Mouse (Mus musculus) heart, postnatal 0 days (tissue): ENCODE measurements at regions not wholly inside any gene's neighbourhood (a gene's known extent, or its start where the extent isn't known, plus 50 kb on each side); places are given as distances from the start of the nearest gene placed in this dataset.

Experiments used
- ATAC-seq: fragments of 200-750 bp; cut with Nextera tagmentation; 2 replicates; pipeline ENCODE4 v1.8.0; 2017; ENCODE audit warnings: low read depth, moderate number of reproducible peaks, moderate library complexity; ENCODE audit not compliant: insufficient read depth
- DNase-seq: peaks from one replicate; pipeline ENCODE4 v3.0.0-alpha.2; 2016; ENCODE audit warnings: low spot score
- H3K27ac ChIP-seq: fragments of 300-500 bp; sonication (generic); 2 replicates; pipeline ENCODE4 v1.5.1; 2014; ENCODE audit warnings: low read depth, mild to moderate bottlenecking
- H3K27me3 ChIP-seq: fragments of 300-500 bp; sonication (generic); 2 replicates; pipeline ENCODE4 v1.6.1; 2014; ENCODE audit warnings: low read length, mixed read lengths; ENCODE audit not compliant: control insufficient read depth, insufficient read depth
- H3K36me3 ChIP-seq: fragments of 300-500 bp; sonication (generic); replicated peaks from 2 replicates; pipeline ENCODE4 v1.6.1; 2014; ENCODE audit warnings: low read length, mixed read lengths; ENCODE audit not compliant: control insufficient read depth, insufficient read depth
- H3K4me1 ChIP-seq: fragments of 300-500 bp; sonication (generic); 2 replicates; pipeline ENCODE4 v1.6.1; 2014; ENCODE audit warnings: antibody characterized with exemption; ENCODE audit not compliant: control insufficient read depth, insufficient read depth
- H3K4me2 ChIP-seq: fragments of 300-500 bp; sonication (generic); 2 replicates; pipeline ENCODE4 v1.6.1; 2014; ENCODE audit warnings: low read depth, mild to moderate bottlenecking, low read length, moderate library complexity
- H3K4me3 ChIP-seq: fragments of 300-500 bp; sonication (generic); 2 replicates; pipeline ENCODE4 v1.5.1; 2014; ENCODE audit warnings: low read depth, low read length
- H3K9ac ChIP-seq: fragments of 300-500 bp; sonication (generic); replicated peaks from 2 replicates; pipeline ENCODE4 v1.6.1; 2014; ENCODE audit warnings: low read depth, low read length, mixed read lengths
- H3K9me3 ChIP-seq: fragments of 300-500 bp; sonication (generic); replicated peaks from 2 replicates; pipeline ENCODE4 v1.6.1; 2016; ENCODE audit warnings: low read length; ENCODE audit not compliant: control insufficient read depth
- CTCF ChIP-seq: IDR thresholded peaks from 2 replicates; pipeline ENCODE4 v1.5.1; 2016; ENCODE audit warnings: antibody characterized with exemption, control low read depth, low read depth
- EP300 ChIP-seq: IDR thresholded peaks from 2 replicates; pipeline ENCODE4 v1.6.1; 2016; ENCODE audit warnings: antibody characterized with exemption, low read depth
- whole genome bisulfite sequencing: fragments of 180-500 bp; shearing (Covaris S2); extraction: QIAGEN DNeasy Blood & Tissue Kit; methylation state at CpG from one replicate; pipeline ENCODE4 v1.1.7; 2014; 5-methylcytosine and 5-hydroxymethylcytosine counted together

DNA sequence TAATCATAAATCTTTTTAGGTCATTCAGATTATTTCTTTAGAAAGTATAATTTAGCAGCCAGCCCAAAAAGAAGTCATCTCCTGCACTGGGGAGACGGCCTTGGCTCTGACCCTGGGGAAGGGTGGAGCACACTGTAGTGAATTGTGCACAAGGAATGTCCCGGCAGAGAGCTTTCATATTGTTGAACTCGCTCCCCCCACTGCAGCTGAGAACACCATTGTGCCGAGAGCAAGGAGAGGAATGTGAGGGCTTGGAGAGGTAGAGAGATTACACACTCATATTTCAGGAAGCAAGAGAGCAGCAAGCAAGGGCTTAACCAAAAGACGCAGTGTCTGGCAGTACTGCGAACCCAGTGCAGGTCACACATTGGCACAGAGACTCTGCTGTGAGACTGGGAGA lies 216.8 kb downstream of the Zfp36l1 start:
- H3K4me2 ChIP-seq: no peak overlapping the region; the same call in 1 of the 2 replicates
- peak overlapping the region; percentile 90 for H3K27ac ChIP-seq
- H3K4me1 ChIP-seq: peaks cover 24% of the 10 kb centered on the region
- H3K36me3 ChIP-seq: no peaks in the 10 kb centered on the region
- WGBS: 7% methylated on average over 6 of the region's 6 CpGs
- 0 out of 2 replicates have a peak overlapping the region, but pooled peaks have one; percentile 6 for H3K9ac ChIP-seq
- H3K27me3 ChIP-seq: no peaks in the 10 kb centered on the region
- TF ChIP-seq CTCF (no peak), EP300 (peak; percentile 82)
- DNase-seq (peak; percentile 89), ATAC-seq (peak; percentile 88)
- H3K9me3 ChIP-seq: no peaks in the 10 kb centered on the region
- no peak overlapping the region for H3K4me3 ChIP-seq

DNA sequence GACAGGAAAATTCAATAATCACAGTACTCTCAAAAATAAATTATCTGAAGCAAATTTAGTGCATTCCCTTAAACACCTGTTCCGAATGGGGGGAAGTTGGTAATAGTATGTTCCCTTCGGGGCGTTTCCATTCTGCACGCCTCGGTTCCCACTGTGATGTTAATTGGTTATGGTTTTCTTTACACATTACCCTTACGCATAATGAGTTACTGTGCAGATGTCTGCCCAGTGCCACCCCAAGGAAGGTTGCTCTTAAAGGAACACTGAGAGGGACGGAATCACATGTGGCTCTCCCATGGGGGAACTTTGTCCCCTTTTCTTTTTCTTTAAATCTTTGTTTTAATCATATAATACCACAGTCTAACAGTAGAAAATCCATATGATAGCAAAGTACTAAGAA lies 217.5 kb downstream of the Zfp36l1 start:
- Histone ChIP-seq H3K36me3 (no peaks in the 10 kb centered on the region), H3K9ac (no peak overlapping the region), H3K4me1 (peaks cover 24% of the 10 kb centered on the region), H3K9me3 (no peaks in the 10 kb centered on the region), H3K27ac (peak overlapping the region; percentile 90), H3K4me2 (no peak overlapping the region), H3K27me3 (no peaks in the 10 kb centered on the region), H3K4me3 (no peak overlapping the region)
- DNase-seq: no peak
- no peak for TF ChIP-seq EP300
- TF ChIP-seq CTCF: no peak
- ATAC-seq: no peak
- WGBS: 83% methylated on average over 7 of the region's 7 CpGs

DNA sequence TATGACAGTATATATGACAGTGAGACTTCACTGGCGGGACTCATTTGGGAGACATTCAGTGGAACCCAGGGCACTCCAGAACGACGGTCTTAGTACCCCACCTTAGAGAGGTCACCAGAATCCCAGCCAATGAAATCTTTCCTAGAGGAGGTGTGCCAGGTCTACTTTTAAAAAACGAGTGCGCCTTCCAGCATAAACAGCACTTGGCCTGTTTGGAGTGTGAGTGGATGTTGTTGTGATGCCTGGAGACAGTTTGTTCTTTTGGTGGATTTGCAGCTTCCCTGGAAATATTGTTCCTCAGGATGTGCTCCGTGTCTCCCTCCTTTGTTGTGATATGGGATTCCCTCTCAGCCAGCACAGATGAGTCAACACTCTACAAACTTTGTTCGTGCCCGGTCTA lies 219.9 kb downstream of the Zfp36l1 start:
- Histone ChIP-seq H3K4me2 (no peak overlapping the region), H3K27me3 (no peaks in the 10 kb centered on the region), H3K36me3 (no peaks in the 10 kb centered on the region), H3K9ac (no peak overlapping the region), H3K4me3 (no peak overlapping the region), H3K9me3 (no peaks in the 10 kb centered on the region), H3K27ac (no peak overlapping the region), H3K4me1 (peaks cover 24% of the 10 kb centered on the region)
- no peak for ATAC-seq
- 78% methylated on average over 8 of the region's 8 CpGs for WGBS
- TF ChIP-seq EP300 (no peak), CTCF (no peak)
- no peak for DNase-seq

DNA sequence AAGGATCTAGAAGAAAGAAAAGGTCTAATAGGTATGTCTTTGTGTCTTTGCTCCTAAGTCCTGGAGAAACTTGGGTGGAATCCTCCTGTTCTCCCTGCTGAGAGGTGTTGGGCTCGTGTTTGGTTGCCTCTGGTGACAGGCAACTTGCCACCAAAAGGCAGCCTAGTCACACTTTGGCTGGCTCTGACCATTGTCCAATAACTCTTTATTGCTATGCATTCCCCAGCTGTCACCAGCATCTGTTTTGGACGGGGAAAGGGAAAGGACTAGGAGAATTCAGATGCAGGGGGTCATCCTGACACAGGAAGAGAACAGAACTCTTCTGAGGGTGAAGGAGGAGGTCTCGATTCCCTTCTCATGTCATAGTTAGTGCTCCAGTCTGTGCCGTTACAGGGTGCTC lies 220.9 kb downstream of the Zfp36l1 start:
- H3K4me2 ChIP-seq: no peak overlapping the region
- H3K36me3 ChIP-seq: no peaks in the 10 kb centered on the region
- no peak overlapping the region for H3K27ac ChIP-seq
- no peak overlapping the region for H3K9ac ChIP-seq
- 60% methylated on average over 4 of the region's 4 CpGs for WGBS
- no peak overlapping the region for H3K4me3 ChIP-seq
- no peaks in the 10 kb centered on the region for H3K9me3 ChIP-seq
- TF ChIP-seq EP300 (no peak), CTCF (no peak)
- peaks cover 33% of the 10 kb centered on the region for H3K4me1 ChIP-seq
- ATAC-seq (no peak), DNase-seq (no peak)
- no peaks in the 10 kb centered on the region for H3K27me3 ChIP-seq

DNA sequence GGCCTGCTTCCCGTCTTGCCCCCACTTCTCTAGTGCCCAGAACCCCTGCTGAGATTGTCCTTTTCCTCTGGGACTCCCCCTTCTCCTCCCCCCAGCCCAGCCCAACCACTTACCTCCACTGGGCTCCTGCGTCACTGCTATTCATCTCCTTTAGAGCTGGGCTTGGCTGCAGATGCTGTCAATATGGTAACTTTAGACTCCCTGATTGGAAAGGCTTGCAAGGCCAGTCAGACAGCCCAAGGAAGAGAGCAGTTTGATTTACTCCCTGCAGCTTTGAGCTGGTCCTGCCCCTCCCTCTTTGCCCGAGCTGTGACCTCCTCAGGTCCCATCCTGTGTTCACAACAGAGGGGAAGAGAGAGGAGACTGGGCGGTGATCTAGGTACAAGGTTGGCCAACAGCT lies 221.9 kb downstream of the Zfp36l1 start:
- H3K4me3 ChIP-seq: no peak overlapping the region
- H3K4me2 ChIP-seq: no peak overlapping the region
- no peak overlapping the region for H3K9ac ChIP-seq
- no peaks in the 10 kb centered on the region for H3K9me3 ChIP-seq
- TF ChIP-seq CTCF: no peak
- no peak for TF ChIP-seq EP300
- H3K36me3 ChIP-seq: no peaks in the 10 kb centered on the region
- peaks cover 23% of the 10 kb centered on the region for H3K4me1 ChIP-seq
- peak overlapping the region; percentile 13; the same call in 1 of the 2 replicates for H3K27ac ChIP-seq
- ATAC-seq (0 out of 2 replicates have a peak, but pooled peaks have one; percentile 12), DNase-seq (peak; percentile 30)
- no peaks in the 10 kb centered on the region for H3K27me3 ChIP-seq
- WGBS: 44% methylated on average over 4 of the region's 4 CpGs

DNA sequence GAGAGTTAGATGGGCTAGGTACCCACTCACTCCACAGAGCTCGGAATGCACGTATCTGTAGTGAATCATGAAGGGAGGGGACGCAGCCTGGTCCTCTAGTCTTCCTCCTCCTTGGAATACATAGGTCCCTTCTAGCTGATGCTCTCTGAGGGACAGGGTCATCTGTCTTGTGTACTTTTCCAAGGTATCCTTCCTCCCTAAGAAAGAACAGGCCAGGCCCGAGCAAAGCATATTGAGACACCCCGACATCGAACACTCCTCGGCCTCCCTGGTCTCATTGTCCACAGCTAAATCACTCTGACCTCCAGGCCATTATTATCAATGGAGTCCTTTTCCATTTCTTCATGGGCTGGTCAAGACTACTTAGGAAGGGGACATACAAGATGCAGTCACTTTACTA lies 222.5 kb downstream of the Zfp36l1 start:
- Histone ChIP-seq H3K9me3 (no peaks in the 10 kb centered on the region), H3K9ac (no peak overlapping the region), H3K36me3 (no peaks in the 10 kb centered on the region), H3K27ac (no peak overlapping the region), H3K4me3 (no peak overlapping the region), H3K4me1 (peaks cover 17% of the 10 kb centered on the region), H3K4me2 (no peak overlapping the region), H3K27me3 (no peaks in the 10 kb centered on the region)
- 87% methylated on average over 7 of the region's 7 CpGs for WGBS
- no peak for DNase-seq
- ATAC-seq: no peak
- TF ChIP-seq CTCF (no peak), EP300 (no peak)
